Mouse (Mus musculus): ENCODE data around the gene Slc5a3. TPM values are rescaled to one million over a fixed set of nuclear protein-coding genes. Genes with fewer than 3 reads are reported as not detected.
"Not testable (repeated sequence)": the region's sequence is repeated elsewhere in the genome, so short reads cannot be mapped to it uniquely, and the experiment has no call there.

The Slc5a3 gene
- polyA plus RNA-seq, 1 experiment from 2014 or later = 11.8 TPM

GRCm38 (mm10) chr16:92076797-92077196 lies 18.7 kb downstream of the Slc5a3 start:
- no peaks in the 10 kb centered on the region for H3K4me1 ChIP-seq
- H3K9ac ChIP-seq = no peak overlapping the region
- ATAC-seq (ENCODE audit: insufficient number of reproducible peaks, insufficient read depth, low FRiP score, low TSS enrichment) = no peak
- no peak overlapping the region for H3K27ac ChIP-seq
- no peak overlapping the region for H3K4me2 ChIP-seq (replicated peaks)
- H3K9me3 ChIP-seq = no peaks in the 10 kb centered on the region
- no peaks in the 10 kb centered on the region for H3K27me3 ChIP-seq
- H3K4me3 ChIP-seq = no peak overlapping the region
- WGBS = 96% methylated on average over 8 of the region's 8 CpGs
- H3K36me3 ChIP-seq = peaks cover 36% of the 10 kb centered on the region

- Histone ChIP-seq H3K27ac (no peak overlapping the region), H3K9ac (no peak overlapping the region), H3K4me3 (no peak overlapping the region), H3K4me1 (peaks cover 2% of the 10 kb centered on the region; the same call in 1 of the 2 replicates), H3K9me3 (no peaks in the 10 kb centered on the region), H3K27me3 (no peaks in the 10 kb centered on the region), H3K4me2 (replicated peaks) (no peak overlapping the region), H3K36me3 (peaks cover 7% of the 10 kb centered on the region)
- 85% methylated on average over 10 of the region's 10 CpGs for WGBS
- no peak for ATAC-seq (ENCODE audit: insufficient number of reproducible peaks, insufficient read depth, low FRiP score, low TSS enrichment)
These were observed 25.8 kb downstream of the Slc5a3 start for GRCm38 (mm10) chr16:92083771-92084453.

DNA sequence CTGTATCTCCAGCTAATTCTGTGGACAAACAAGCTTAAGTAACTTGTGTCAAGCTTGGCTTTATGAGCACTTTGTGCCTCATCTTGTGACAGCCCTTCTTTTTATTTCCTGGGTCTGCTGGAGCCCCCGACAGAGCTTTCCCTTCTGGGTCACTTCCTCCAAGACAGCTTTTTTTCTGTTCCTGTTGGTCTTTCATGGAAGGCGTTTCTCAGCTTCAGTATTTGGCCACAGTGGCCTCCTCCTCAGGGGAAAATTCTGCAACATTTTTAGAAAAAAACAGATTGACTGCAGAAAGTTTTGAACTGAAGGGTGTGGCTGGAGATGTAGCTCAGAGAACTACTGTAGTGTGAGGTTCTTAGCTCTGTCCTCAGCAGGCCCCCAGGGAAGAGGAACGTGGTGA lies 31.1 kb downstream of the Slc5a3 start:
- H3K4me2 ChIP-seq (replicated peaks) = no peak overlapping the region
- no peaks in the 10 kb centered on the region for H3K9me3 ChIP-seq
- no peak for ATAC-seq (ENCODE audit: insufficient number of reproducible peaks, insufficient read depth, low FRiP score, low TSS enrichment)
- peaks cover 2% of the 10 kb centered on the region; the same call in 1 of the 2 replicates for H3K4me1 ChIP-seq
- 62% methylated on average over 3 of the region's 3 CpGs for WGBS
- no peak overlapping the region for H3K27ac ChIP-seq
- no peaks in the 10 kb centered on the region for H3K36me3 ChIP-seq
- H3K4me3 ChIP-seq = no peak overlapping the region
- H3K27me3 ChIP-seq = no peaks in the 10 kb centered on the region
- H3K9ac ChIP-seq = no peak overlapping the region

GRCm38 (mm10) chr16:92091876-92092275 lies 33.8 kb downstream of the Slc5a3 start:
- no peaks in the 10 kb centered on the region for H3K27me3 ChIP-seq
- H3K4me1 ChIP-seq = no peaks in the 10 kb centered on the region
- 89% methylated on average over 5 of the region's 5 CpGs for WGBS
- no peaks in the 10 kb centered on the region for H3K36me3 ChIP-seq
- no peak for ATAC-seq (ENCODE audit: insufficient number of reproducible peaks, insufficient read depth, low FRiP score, low TSS enrichment)
- no peak overlapping the region for H3K27ac ChIP-seq
- no peak overlapping the region for H3K9ac ChIP-seq
- no peak overlapping the region for H3K4me3 ChIP-seq
- no peak overlapping the region for H3K4me2 ChIP-seq (replicated peaks)
- H3K9me3 ChIP-seq = no peaks in the 10 kb centered on the region

- H3K4me2 ChIP-seq (replicated peaks) = no peak overlapping the region
- H3K4me1 ChIP-seq = peaks cover 24% of the 10 kb centered on the region
- H3K27me3 ChIP-seq = no peaks in the 10 kb centered on the region
- ATAC-seq (ENCODE audit: insufficient number of reproducible peaks, insufficient read depth, low FRiP score, low TSS enrichment) = no peak
- H3K9me3 ChIP-seq = no peaks in the 10 kb centered on the region
- H3K4me3 ChIP-seq = no peak overlapping the region
- peaks cover 5% of the 10 kb centered on the region; the same call in 1 of the 2 replicates for H3K36me3 ChIP-seq
- H3K27ac ChIP-seq = no peak overlapping the region
- 67% methylated on average over 10 of the region's 10 CpGs for WGBS
- H3K9ac ChIP-seq = no peak overlapping the region
These were observed 40.4 kb downstream of the Slc5a3 start for GRCm38 (mm10) chr16:92098351-92099051.

- Histone ChIP-seq H3K4me3 (no peak overlapping the region), H3K9ac (no peak overlapping the region), H3K4me1 (peaks cover 27% of the 10 kb centered on the region), H3K27ac (no peak overlapping the region), H3K27me3 (no peaks in the 10 kb centered on the region), H3K36me3 (peaks cover 5% of the 10 kb centered on the region; the same call in 1 of the 2 replicates), H3K4me2 (replicated peaks) (no peak overlapping the region), H3K9me3 (no peaks in the 10 kb centered on the region)
- ATAC-seq (ENCODE audit: insufficient number of reproducible peaks, insufficient read depth, low FRiP score, low TSS enrichment) = no peak
- 74% methylated on average over 16 of the region's 16 CpGs for WGBS
These were observed 41.5 kb downstream of the Slc5a3 start for GRCm38 (mm10) chr16:92099598-92099997.

GRCm38 (mm10) chr16:92100111-92100510 lies 42.0 kb downstream of the Slc5a3 start:
- Histone ChIP-seq H3K9me3 (no peaks in the 10 kb centered on the region), H3K4me2 (replicated peaks) (no peak overlapping the region), H3K4me1 (peaks cover 27% of the 10 kb centered on the region), H3K9ac (no peak overlapping the region), H3K4me3 (no peak overlapping the region), H3K27me3 (no peaks in the 10 kb centered on the region), H3K27ac (no peak overlapping the region), H3K36me3 (peaks cover 5% of the 10 kb centered on the region; the same call in 1 of the 2 replicates)
- 77% methylated on average over 4 of the region's 4 CpGs for WGBS
- no peak for ATAC-seq (ENCODE audit: insufficient number of reproducible peaks, insufficient read depth, low FRiP score, low TSS enrichment)

DNA sequence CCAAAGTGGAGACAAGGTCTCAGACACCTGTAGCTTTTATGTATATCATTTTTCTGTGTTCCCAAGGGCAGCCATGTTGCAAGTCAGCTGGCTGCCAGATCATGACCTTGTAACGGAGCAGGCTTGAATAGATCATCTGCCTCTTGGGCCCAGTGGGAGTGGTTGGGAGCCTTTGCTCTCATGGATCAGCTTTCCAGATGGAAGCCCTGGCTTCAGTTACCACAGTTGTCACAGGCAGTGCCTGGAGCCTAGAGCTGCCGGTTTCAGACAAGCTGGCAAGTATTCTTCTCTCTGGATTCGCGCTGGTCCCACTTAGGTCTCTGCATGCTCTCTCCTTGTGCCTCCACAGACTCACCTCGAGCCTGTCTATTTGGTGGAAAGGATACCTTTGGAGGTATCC lies 44.0 kb downstream of the Slc5a3 start:
- no peak overlapping the region for H3K27ac ChIP-seq
- ATAC-seq (ENCODE audit: insufficient number of reproducible peaks, insufficient read depth, low FRiP score, low TSS enrichment) = no peak
- H3K4me2 ChIP-seq (replicated peaks) = no peak overlapping the region

DNA sequence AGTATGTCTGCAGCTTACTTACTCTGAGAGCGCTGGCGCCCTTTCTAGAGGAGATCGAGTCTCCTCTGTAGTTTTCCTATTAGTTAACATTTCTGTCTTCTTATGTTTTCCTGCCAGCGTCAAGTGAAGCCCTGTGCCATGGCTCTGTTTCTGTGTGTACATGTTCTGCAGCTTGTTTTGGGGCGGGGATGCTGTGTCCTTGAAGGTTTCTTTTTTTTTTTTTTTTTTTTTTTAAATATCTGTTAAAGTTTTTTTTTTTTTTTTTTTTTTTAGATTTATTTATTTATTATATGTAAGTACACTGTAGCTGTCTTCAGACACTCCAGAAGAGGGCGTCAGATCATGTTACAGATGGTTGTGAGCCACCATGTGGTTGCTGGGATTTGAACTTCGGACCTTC lies 44.8 kb downstream of the Slc5a3 start:
- H3K4me3 ChIP-seq; H3K4me2 ChIP-seq (replicated peaks); H3K27ac ChIP-seq; H3K9me3 ChIP-seq; ATAC-seq (ENCODE audit: insufficient number of reproducible peaks, insufficient read depth, low FRiP score, low TSS enrichment); H3K9ac ChIP-seq; H3K27me3 ChIP-seq: not testable (repeated sequence)
- H3K4me1 ChIP-seq = peaks cover 24% of the 10 kb centered on the region
- WGBS = 90% methylated on average over 7 of the region's 7 CpGs
- peaks cover 12% of the 10 kb centered on the region; the same call in 1 of the 2 replicates for H3K36me3 ChIP-seq

More for the DNA sequence above, 44.0 kb downstream of the Slc5a3 start:
- Histone ChIP-seq H3K9me3 (no peaks in the 10 kb centered on the region), H3K9ac (no peak overlapping the region), H3K4me3 (no peak overlapping the region), H3K36me3 (peaks cover 12% of the 10 kb centered on the region; the same call in 1 of the 2 replicates), H3K4me1 (peaks cover 27% of the 10 kb centered on the region), H3K27me3 (no peaks in the 10 kb centered on the region)
- WGBS = 69% methylated on average over 5 of the region's 5 CpGs

GRCm38 (mm10) chr16:92103572-92104331 lies 45.6 kb downstream of the Slc5a3 start:
- Histone ChIP-seq H3K4me3 (no peak overlapping the region), H3K4me1 (peaks cover 16% of the 10 kb centered on the region), H3K27me3 (no peaks in the 10 kb centered on the region), H3K9ac (no peak overlapping the region), H3K36me3 (peaks cover 12% of the 10 kb centered on the region; the same call in 1 of the 2 replicates), H3K9me3 (no peaks in the 10 kb centered on the region), H3K4me2 (replicated peaks) (no peak overlapping the region), H3K27ac (no peak overlapping the region)
- no peak for ATAC-seq (ENCODE audit: insufficient number of reproducible peaks, insufficient read depth, low FRiP score, low TSS enrichment)
- WGBS = 47% methylated on average over 9 of the region's 9 CpGs

DNA sequence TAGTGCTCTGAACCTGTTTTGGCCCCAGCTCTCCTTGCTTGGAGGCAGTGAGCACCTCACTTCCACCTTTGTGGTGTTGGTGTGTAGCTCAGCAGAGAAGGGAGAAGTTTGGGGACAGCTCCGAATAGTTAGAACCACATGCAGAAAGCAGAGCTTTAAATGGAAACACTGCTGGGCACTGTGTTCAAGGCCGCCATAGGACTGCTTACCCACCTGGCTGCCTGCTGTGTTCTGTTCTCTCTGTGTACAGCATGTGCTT lies 46.1 kb downstream of the Slc5a3 start:
- peaks cover 12% of the 10 kb centered on the region; the same call in 1 of the 2 replicates for H3K36me3 ChIP-seq
- no peak overlapping the region for H3K4me3 ChIP-seq
- H3K27me3 ChIP-seq = no peaks in the 10 kb centered on the region
- H3K9ac ChIP-seq = no peak overlapping the region
- H3K9me3 ChIP-seq = no peaks in the 10 kb centered on the region
- ATAC-seq (ENCODE audit: insufficient number of reproducible peaks, insufficient read depth, low FRiP score, low TSS enrichment) = no peak
- no peak overlapping the region for H3K27ac ChIP-seq
- peaks cover 13% of the 10 kb centered on the region; the same call in 1 of the 2 replicates for H3K4me1 ChIP-seq
- WGBS = 81% methylated on average over 2 of the region's 2 CpGs
- H3K4me2 ChIP-seq (replicated peaks) = no peak overlapping the region
